Mouse (Mus musculus): Measurements from ENCODE around the gene Map3k21. TPM values are rescaled to one million over a fixed set of nuclear protein-coding genes. Genes with fewer than 3 reads are reported as not detected.

Gene Map3k21
- total RNA-seq, 2 experiments from 2014 or later = 2.0 to 2.8 TPM

DNA sequence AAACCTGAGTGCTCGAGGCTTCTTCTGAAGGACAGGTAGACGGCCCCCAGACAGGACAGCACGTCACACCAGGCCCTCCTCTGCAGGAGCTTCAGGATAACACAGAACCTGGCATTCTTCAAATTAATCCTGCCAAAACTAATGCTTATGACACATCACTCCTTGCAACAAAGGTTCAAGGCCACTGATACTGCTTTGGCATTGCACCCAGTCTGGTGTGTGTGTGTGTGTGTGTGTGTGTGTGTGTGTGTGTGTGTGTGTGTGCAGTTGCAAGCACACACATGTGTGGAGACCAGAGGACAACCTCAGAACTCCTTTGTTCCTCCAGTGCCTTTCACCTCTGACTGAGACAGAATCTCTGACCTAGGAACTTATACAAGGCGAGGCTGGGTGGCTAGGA is 3.0 kb downstream of the Map3k21 start:
- no peak for DNase-seq (ENCODE audit: low spot score in 2 of 2)

DNA sequence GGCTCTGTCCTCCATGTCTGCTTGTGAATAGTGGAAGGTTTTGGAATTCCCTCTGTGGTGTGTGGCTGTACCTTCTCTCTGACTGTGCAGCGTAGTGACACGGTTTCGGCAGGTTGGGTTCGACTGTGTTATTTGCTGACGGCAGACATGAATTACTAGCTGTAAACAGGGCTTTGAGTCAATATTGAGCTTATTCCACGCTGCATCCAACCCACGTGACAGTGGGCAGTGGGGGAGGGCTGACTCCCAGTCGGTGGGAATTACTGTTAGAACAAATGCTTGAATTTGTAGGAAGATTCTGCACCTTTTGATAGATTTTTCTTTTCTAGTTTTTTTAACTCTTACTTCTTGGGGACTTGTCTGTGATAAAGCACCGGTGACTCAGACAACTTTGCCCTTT is 4.1 kb downstream of the Map3k21 start:
- no peak for DNase-seq (ENCODE audit: low spot score in 2 of 2)

DNA sequence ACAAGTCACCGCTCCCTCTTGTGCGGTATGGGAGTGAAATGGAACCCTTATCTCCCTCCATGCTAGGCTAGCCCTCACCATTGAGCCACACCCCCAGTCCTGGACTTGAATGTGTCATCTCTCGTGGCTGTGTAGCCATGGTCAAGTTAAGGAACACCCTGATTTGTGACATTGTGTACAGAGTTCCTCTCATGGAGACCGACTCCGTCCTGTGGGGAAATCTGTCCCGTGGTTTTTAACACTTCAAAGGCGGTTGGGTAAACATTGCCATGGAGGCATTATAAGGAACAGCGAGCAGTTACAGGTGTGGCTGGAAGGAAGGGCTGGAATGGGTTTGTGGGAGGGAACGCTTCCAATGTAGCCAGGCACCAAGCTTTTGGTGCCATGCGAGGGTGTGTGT is 6.8 kb downstream of the Map3k21 start:
- no peak for DNase-seq (ENCODE audit: low spot score in 2 of 2)

DNA sequence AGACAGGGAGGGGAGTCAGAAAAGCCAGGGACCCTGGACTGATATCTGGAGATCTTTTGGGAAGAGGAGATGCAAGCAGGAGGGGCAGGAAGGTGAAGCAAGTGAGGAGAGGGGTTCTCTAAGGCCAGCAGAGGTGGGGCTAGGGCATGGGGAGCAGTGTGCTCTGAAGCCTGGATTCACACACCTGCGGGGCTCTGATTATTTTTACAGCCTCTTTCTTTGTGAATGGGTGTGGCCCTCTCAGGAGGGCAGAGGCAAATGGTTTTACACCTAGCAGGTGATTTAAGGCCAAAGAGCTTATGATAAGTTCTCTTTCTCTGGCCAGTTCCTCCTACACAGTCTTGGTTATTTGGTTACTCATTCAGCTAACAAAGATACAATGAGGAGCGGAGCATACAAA is 8.5 kb downstream of the Map3k21 start:
- no peak for DNase-seq (ENCODE audit: low spot score in 2 of 2)

DNA sequence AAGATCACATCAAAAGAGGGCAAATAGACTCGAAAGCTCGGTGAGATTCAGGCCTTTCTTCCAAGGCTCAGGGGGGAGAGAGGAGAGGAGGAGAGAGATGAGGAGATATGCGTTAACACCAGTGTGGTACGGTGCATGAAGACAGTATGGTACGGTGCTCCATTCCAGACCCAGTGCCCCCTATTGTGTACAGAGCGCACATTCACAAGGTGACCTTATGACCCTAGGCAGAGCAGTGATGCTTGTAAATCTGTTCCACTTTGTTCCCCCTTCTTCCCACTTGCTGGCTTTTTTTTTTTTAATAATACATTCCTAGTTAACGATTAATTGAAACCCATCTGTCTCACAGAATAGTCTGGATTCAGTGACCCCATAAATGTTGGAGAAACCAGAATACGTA is 9.3 kb downstream of the Map3k21 start:
- no peak for DNase-seq (ENCODE audit: low spot score in 2 of 2)

- no peak for DNase-seq (ENCODE audit: low spot score in 2 of 2)
These were observed 10.0 kb downstream of the Map3k21 start for GRCm38 (mm10) chr8:125920281-125920680.

GRCm38 (mm10) chr8:125920761-125921160 is 10.5 kb downstream of the Map3k21 start:
- no peak for DNase-seq (ENCODE audit: low spot score in 2 of 2)

- no peak for DNase-seq (ENCODE audit: low spot score in 2 of 2)
These were observed 12.1 kb downstream of the Map3k21 start for GRCm38 (mm10) chr8:125922333-125922732.

GRCm38 (mm10) chr8:125926636-125927035 is 16.4 kb downstream of the Map3k21 start:
- DNase-seq (ENCODE audit: low spot score in 2 of 2) = no peak

DNA sequence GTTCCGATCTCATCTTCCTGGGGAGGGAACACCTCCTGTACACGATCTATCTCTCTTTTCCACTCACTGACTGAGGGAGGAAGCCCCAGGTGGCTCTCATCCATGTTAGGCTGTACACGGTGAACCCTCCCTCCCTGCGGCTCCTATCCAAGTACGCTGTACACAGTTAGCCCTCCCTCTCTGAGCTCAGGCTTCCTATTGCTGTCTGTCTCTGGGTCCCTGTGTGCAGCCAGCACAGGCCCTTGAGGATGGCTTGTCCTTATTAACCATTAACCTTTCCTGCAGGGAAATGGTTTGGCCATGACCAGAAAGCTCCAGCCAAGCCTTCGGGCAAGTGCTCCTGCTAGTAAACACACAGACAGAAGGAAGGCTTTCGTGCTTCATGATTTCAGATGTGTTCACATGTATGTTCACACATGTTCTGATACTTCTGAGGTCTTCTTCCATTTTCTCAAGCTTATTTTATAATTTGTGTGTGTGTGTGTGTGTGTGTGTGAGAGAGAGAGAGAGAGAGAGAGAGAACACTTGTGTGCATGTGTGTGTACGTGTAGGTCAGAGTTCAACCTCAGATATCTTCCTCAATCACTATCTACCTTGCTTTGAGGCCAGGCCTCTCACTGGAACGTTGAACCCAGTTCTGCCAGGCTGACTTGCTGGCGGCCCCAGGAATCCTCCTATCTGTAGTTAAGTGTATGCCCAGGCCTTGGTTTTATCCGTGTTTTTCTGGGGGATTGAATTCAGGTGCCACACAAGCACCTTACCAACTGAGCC is 20.2 kb downstream of the Map3k21 start:
- no peak for DNase-seq (ENCODE audit: low spot score in 2 of 2)

DNA sequence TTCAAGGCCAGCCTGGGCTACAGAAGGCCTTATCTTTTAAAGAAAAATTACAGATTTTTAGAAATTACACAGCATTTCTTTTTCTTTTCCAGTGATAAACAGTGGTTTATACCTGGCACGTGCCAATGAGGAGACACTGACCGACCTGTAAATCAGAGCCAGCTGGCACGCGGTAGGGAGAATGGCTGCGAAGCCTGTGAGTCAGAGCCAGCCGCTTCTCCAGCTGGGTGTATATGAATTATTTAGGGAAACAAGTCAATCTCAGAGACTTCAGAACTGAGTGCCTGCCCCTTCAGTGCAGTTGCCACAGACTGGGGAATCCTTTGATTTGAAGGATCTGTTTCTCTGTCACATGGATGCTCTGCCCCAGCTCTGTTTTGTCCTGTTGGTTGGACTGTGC is 21.6 kb downstream of the Map3k21 start:
- no peak for DNase-seq (ENCODE audit: low spot score in 2 of 2)

GRCm38 (mm10) chr8:125935649-125936048 is 25.4 kb downstream of the Map3k21 start:
- peak; percentile 65 to 66 for DNase-seq (ENCODE audit: low spot score in 2 of 2)

GRCm38 (mm10) chr8:125944511-125944910 is 34.3 kb downstream of the Map3k21 start:
- no peak for DNase-seq (ENCODE audit: low spot score in 2 of 2)

DNA sequence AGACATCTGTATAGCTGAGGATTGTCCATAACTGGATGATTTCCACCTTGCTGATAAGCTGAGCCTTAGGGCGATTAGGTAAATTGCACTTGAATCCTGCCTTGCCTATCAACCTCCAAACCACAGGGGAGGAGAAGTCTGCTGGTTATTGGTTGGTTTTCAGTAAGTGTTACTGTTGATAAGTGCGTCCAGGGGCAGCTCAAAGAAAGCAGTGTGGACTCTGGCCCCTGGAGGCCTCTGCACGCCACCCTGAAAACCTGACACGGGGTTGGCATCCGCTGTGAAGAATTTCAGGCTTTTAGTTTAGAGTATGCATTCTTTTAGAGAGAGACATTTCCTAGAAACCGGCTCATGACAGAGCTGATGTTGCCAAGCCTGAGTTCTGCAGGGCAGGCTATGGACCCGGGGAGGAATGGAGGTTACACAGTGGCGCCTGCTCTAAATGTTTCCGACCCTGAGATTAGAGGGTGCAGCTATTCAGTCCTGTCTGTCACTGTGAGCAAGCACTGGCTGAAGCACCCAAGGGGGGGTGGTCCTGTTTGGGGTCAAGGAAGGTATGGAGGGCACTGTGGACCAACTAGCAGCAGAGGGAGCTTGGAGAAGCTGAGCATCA is 38.6 kb downstream of the Map3k21 start:
- no peak for DNase-seq (ENCODE audit: low spot score in 2 of 2)

GRCm38 (mm10) chr8:125950007-125950940 is 40.0 kb downstream of the Map3k21 start:
- DNase-seq (ENCODE audit: low spot score in 2 of 2) = peak; percentile 85 to 88

GRCm38 (mm10) chr8:125955671-125956070 is 45.4 kb downstream of the Map3k21 start:
- peak; percentile 71 to 82 for DNase-seq (ENCODE audit: low spot score in 2 of 2)

DNA sequence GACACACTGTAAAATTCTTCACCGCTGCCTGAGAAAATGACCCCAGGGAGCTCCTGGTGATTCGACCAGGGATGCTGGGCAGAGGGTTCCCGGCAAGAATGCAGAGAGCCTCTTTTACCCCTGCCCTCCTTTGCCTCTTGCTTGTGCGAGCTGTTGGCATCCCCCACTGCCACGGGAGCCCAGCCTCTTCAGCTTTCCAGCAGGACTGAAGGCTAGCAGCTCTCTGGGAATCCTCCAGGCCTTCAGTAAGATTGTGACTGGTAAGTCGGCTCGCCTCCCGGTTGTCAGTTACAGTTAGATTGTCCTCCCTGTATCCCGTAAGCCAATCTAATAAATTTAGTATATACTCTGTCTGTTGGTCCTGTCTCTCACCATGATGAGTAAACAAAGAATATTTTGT is 46.5 kb downstream of the Map3k21 start:
- DNase-seq (ENCODE audit: low spot score in 2 of 2) = no peak

GRCm38 (mm10) chr8:125957226-125957993 is 47.2 kb downstream of the Map3k21 start:
- no peak for DNase-seq (ENCODE audit: low spot score in 2 of 2)

- DNase-seq (ENCODE audit: low spot score in 2 of 2) = no peak
These were observed 47.7 kb downstream of the Map3k21 start for GRCm38 (mm10) chr8:125957994-125958368.

DNA sequence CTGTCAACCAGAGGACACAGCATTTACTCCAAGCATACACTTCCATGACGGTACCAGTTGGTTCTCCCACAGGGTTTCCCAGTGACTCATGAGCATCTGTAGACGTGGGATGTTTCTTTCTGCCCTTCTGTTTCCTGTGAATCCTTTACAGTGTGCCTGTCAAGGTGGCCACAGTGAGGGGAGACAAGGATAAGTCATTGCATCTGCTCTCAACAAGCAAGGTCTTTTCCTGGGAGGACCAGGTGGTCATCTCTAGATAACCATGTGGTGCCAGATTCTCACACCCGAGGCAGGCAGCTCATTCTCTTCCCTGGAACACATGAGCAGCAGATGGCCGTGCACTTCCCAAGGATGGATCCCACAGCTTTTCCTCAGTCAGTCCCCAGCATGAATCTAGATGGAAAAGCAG is 49.1 kb downstream of the Map3k21 start:
- peak; percentile 60 for DNase-seq (ENCODE audit: low spot score in 2 of 2)

DNA sequence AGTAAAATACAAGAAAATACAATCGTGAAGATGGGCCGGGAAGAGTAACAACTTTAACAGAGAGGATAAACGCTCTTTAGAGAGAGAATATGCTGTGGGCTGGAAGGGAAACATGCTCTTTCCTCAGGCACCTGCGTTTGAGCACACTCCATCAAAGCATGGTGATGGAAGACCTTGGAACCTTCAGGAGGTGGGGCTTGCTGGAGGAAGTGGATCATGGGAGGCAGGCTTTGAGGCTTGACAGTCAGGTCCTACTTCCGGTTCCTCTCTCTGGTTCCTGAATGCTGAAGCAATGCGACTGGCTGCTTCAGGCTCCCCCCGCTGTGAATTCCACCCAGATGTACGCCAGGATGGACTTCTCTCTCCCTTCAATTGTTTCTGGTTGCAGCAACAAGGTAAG is 49.8 kb downstream of the Map3k21 start:
- no peak for DNase-seq (ENCODE audit: low spot score in 2 of 2)

Data from layer of hippocampus, postnatal 10 days (tissue).